Mouse (Mus musculus) cerebellum, postnatal 10 days (tissue): ENCODE measurements around the gene Magt1.
"Not testable (repeated sequence)": the region's sequence is repeated elsewhere in the genome, so short reads cannot be mapped to it uniquely, and the experiment has no call there.

Experiments
- DNase-seq, 2 experiments: peaks; one replicate each; pipeline ENCODE4 v3.0.0; 2021; ENCODE audit warnings: mixed read lengths in 2 of 2

Gene Magt1

GRCm38 (mm10) chrX:106011465-106012159 is at the start of gene Magt1:
Gene Magt1, minus strand, starts transcription at chrX:106011906.
- DNase-seq = peak; percentile 85 to 90

- no peak for DNase-seq
Observed at GRCm38 (mm10) chrX:106048191-106048590, 36.5 kb upstream of the Magt1 start.

GRCm38 (mm10) chrX:106045928-106046327 is 34.2 kb upstream of the Magt1 start:
- DNase-seq = no peak

GRCm38 (mm10) chrX:106045455-106045854 is 33.7 kb upstream of the Magt1 start:
- no peak for DNase-seq

GRCm38 (mm10) chrX:106043863-106044617 is 32.3 kb upstream of the Magt1 start:
- no peak for DNase-seq

GRCm38 (mm10) chrX:106037185-106037752 is 25.6 kb upstream of the Magt1 start:
- DNase-seq = no peak

GRCm38 (mm10) chrX:106035727-106036126 is 24.0 kb upstream of the Magt1 start:
- DNase-seq = no peak

GRCm38 (mm10) chrX:106031124-106031523 is 19.4 kb upstream of the Magt1 start:
- DNase-seq = no peak

GRCm38 (mm10) chrX:106030176-106030575 is 18.5 kb upstream of the Magt1 start:
- no peak for DNase-seq

GRCm38 (mm10) chrX:106027343-106027674 is 15.6 kb upstream of the Magt1 start:
- no peak for DNase-seq

- peak; percentile 92 to 94 for DNase-seq
Observed at GRCm38 (mm10) chrX:106026418-106027342, 15.0 kb upstream of the Magt1 start, which contains the start of gene Atp7a. Gene Atp7a, plus strand, starts transcription at chrX:106027276.

- DNase-seq = no peak
Observed at GRCm38 (mm10) chrX:106017516-106017915, 5.8 kb upstream of the Magt1 start.

GRCm38 (mm10) chrX:106017102-106017501 is 5.4 kb upstream of the Magt1 start:
- no peak for DNase-seq

GRCm38 (mm10) chrX:106015571-106016322 is 4.0 kb upstream of the Magt1 start, which contains the start of gene Cox7b:
Gene Cox7b, plus strand, starts transcription at chrX:106015700.
- DNase-seq = peak; percentile 87 to 90

- DNase-seq = not testable (repeated sequence)
Observed at GRCm38 (mm10) chrX:106014741-106015377, 3.2 kb upstream of the Magt1 start.

- peak; percentile 64 to 70 for DNase-seq
Observed at GRCm38 (mm10) chrX:106013217-106013616, 1.5 kb upstream of the Magt1 start.

GRCm38 (mm10) chrX:106012559-106012958 is 853 bp upstream of the Magt1 start:
- peak; percentile 3 to 8 for DNase-seq

- DNase-seq = no peak
Observed at GRCm38 (mm10) chrX:106010762-106011161, 944 bp downstream of the Magt1 start.

GRCm38 (mm10) chrX:106001605-106002004 is 10.1 kb downstream of the Magt1 start:
- no peak for DNase-seq

GRCm38 (mm10) chrX:105957091-105957490 is 54.6 kb downstream of the Magt1 start:
- not testable (repeated sequence) for DNase-seq

- DNase-seq = peak; percentile 22 to 43
Observed at GRCm38 (mm10) chrX:105953999-105954398, 57.7 kb downstream of the Magt1 start.
